Mouse (Mus musculus) heart, adult 11 months (tissue): ENCODE data around the gene Rassf8.

ENCODE experiments used
- DNase-seq: peaks from one replicate; pipeline ENCODE4 v3.0.0; 2022

Rassf8 gene

GRCm38 (mm10) chr6:145862739-145863064, 116.2 kb downstream of the Rassf8 start:
- no peak for DNase-seq

DNA sequence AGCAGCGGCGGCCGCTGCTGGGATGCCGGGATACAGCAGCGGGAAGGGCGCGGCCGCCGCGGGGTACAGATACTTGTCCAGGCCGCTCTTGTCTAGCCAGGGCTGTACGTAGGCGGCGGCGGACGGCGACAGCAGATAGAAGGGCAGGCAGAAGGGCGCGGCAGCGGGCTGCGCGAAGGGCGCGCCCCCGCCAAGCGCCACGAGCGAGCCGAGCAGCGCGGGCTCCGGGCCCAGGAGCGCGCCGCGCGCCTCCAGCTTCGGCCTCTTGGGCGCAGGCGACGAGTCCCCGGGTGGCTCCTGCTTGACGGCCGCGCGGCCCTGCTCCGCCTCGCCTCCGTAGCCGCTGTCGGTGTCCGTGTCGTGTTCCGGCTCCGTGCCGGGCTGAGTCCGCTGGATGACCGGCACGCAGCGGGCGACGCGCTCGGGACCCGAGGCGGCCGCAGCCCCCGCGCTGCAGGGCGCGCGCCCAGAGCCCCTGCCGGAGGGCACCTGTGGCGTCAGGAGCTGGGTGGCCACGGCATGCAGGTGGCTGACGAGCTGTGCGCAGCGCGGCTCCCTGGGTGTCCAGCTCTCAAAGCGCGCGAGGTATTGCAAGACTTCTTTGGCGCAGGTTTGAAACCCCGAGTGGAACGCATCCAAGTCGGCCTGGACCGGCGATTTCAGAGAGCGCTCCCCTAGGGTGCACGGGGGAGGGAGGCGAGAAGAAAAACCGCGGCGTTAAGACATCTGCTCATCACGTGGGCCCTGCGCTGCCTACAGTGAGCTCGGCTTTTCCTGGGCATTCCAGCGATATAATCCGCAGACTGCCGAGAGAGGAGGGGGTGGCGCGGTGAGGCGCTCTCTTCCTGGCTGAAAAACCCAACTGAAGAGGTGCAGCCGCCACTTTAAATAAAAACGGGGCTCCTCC, 116.8 kb downstream of the Rassf8 start:
- peak; percentile 99 for DNase-seq

- DNase-seq: peak; percentile 92
Measured at GRCm38 (mm10) chr6:145864171-145864570, 117.6 kb downstream of the Rassf8 start.

- DNase-seq: peak; percentile 100
Measured at GRCm38 (mm10) chr6:145865289-145865885, 118.8 kb downstream of the Rassf8 start, which contains the start of gene Bhlhe41. Bhlhe41 (minus strand) TSS chr6:145865558.

GRCm38 (mm10) chr6:145865886-145866851, 119.6 kb downstream of the Rassf8 start:
- peak; percentile 100 for DNase-seq

DNA sequence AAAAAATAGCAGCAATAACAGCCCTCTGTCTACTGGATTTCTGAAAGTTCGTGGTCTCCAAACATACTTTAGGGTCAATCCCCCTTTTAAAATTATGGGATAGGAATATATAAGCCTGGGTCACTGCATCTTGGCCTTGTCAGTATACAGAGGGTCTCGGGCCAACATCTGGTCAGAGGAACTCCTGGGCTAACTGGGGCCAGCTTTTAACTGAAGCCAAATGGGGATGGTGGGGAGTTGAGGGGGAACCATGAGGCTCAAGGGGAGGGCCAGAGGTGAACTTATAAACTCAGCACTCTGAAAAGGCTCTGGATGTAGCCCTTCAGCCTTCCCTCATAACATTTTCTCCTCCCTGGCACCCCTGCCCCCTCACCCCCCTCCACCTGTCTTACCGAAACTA, 120.6 kb downstream of the Rassf8 start:
- DNase-seq: peak; percentile 93
